ENCODE assay signal across 8 mouse cellular contexts in genomic region chr19:41830106-41831031, GRCm38 (mm10). TPM values are rescaled to one million over a fixed set of nuclear protein-coding genes. Genes with fewer than 3 reads are reported as not detected.
DNase-seq lines count a peak whose midpoint lies in the region; ATAC-seq and TF ChIP-seq lines count a peak whose summit lies in the region.

No protein-coding gene starts in this region.

- intact Hi-C loops in left cerebral cortex, postnatal 36 days (cut with DNase I): loop anchor here (2.0 kb wide), 1 partner anchor 16 kb away; no protein-coding TSS in a partner anchor

- no peak for TF ChIP-seq POLR2A in small intestine, adult 2 months (IDR thresholded peaks at IDR 0.05; ENCODE audit: low read depth, low read length)

- no peak for TF ChIP-seq CTCF in small intestine, adult 2 months (IDR thresholded peaks at IDR 0.05; ENCODE audit: extremely low read depth, insufficient read length, insufficient replicate concordance, low read depth, low read length)

- under 1% methylated on average over 87 of the region's 112 CpGs for WGBS in hindbrain, embryonic 16.5 days
- WGBS in small intestine, adult 2 months: under 1% methylated on average over 111 of the region's 112 CpGs

- H3K4me1 ChIP-seq in hindbrain, embryonic 16.5 days (ENCODE audit: control insufficient read depth, insufficient read depth, low read depth, low read length): peaks cover 22% of the 10 kb centered on the region
- H3K4me1 ChIP-seq in small intestine, adult 2 months (ENCODE audit: control insufficient read depth, insufficient read depth, insufficient read length, low read length): peaks cover 5% of the 10 kb centered on the region

- peak overlapping the region; percentile 73 for H3K4me3 ChIP-seq in hindbrain, embryonic 16.5 days (ENCODE audit: low read length)
- peak overlapping the region; percentile 76 for H3K4me3 ChIP-seq in small intestine, adult 2 months (ENCODE audit: low read depth, low read length)

- no peaks in the 10 kb centered on the region for H3K9me3 ChIP-seq in hindbrain, embryonic 16.5 days (ENCODE audit: control insufficient read depth, low read length)

- peak; percentile 94 for DNase-seq in heart, adult 11 months
- DNase-seq in heart, adult 8-10 months (ENCODE audit: low spot score): no peak
- DNase-seq in cerebellum, adult 9-11 months: peak; percentile 68
- peak; percentile 64 for DNase-seq in gastrocnemius, adult 18-20 months (ENCODE audit: low spot score)
- peak; percentile 56 to 64 for DNase-seq in left cerebral cortex, postnatal 36 days (ENCODE audit: low spot score in 2 of 2)

- H3K27me3 ChIP-seq in hindbrain, embryonic 16.5 days (replicated peaks; ENCODE audit: control insufficient read depth, insufficient read depth, low read length): no peaks in the 10 kb centered on the region
- no peaks in the 10 kb centered on the region for H3K27me3 ChIP-seq in small intestine, adult 2 months (ENCODE audit: control insufficient read depth, insufficient read depth, low read length)

- no peaks in the 10 kb centered on the region for H3K36me3 ChIP-seq in hindbrain, embryonic 16.5 days (ENCODE audit: control insufficient read depth, insufficient read depth, low read length)
- H3K36me3 ChIP-seq in small intestine, adult 2 months (ENCODE audit: control insufficient read depth, insufficient read depth, low read length): no peaks in the 10 kb centered on the region

- peak overlapping the region; percentile 78 for H3K9ac ChIP-seq in hindbrain, embryonic 16.5 days (ENCODE audit: low read depth, low read length)

- ATAC-seq in hindbrain, embryonic 16.5 days: peak; percentile 64
- ATAC-seq in megakaryocyte-erythroid progenitor cell, adult 5-6 weeks (replicated peaks; ENCODE audit: low FRiP score, low TSS enrichment, poor library complexity, severe bottlenecking): peak; percentile 27; the same call in 1 of the 2 replicates

- peak overlapping the region; percentile 78 for H3K4me2 ChIP-seq in hindbrain, embryonic 16.5 days (ENCODE audit: low read length)

- peak overlapping the region; percentile 92 for H3K27ac ChIP-seq in hindbrain, embryonic 16.5 days (ENCODE audit: low read depth, low read length)
- peak overlapping the region; percentile 48 for H3K27ac ChIP-seq in small intestine, adult 2 months (ENCODE audit: insufficient read depth, low read depth, low read length)

RNA-seq across cellular contexts. Expression of gene Frat1, which starts 0.6 kb away (rescaled TPM):
- 1 to 10 TPM; 1.9 to 4.5 (median 3.4) TPM for total RNA-seq in heart, adult 8-10 months (2022)
- total RNA-seq in gastrocnemius, adult 18-20 months (2021): 1 to 10 TPM; 3.5 to 6.2 TPM
- 18.2 and 19.6 TPM in 2 replicates for polyA plus RNA-seq in hindbrain, embryonic 16.5 days (2015; fragmentation: Nextera tagmentation; extraction: Ambion mirVana)
- 10 to 100 TPM; 15.5 to 17.6 TPM for total RNA-seq in left cerebral cortex, postnatal 36 days (2021)
- 18.1 and 25.6 TPM in 2 replicates for total RNA-seq in megakaryocyte-erythroid progenitor cell, adult 5-6 weeks (2014; fragmentation: Nextera tagmentation)
- 17.7 and 32.4 TPM in 2 replicates for total RNA-seq in megakaryocyte-erythroid progenitor cell, adult 5-6 weeks (2017)
- 8.1 and 29.1 TPM in 2 replicates for polyA plus RNA-seq in small intestine, adult 2 months (2012; rRNA removed)

RNA-seq across cellular contexts. Expression of gene Frat2, which starts 17.6 kb away (rescaled TPM):
- total RNA-seq in heart, adult 8-10 months (2022): 1 to 10 TPM; 2.2 to 4.6 (median 2.5) TPM
- 10 to 100 TPM in 1 of 2 experiments, 1 to 10 TPM in 1; 6.6 to 12.4 TPM for total RNA-seq in gastrocnemius, adult 18-20 months (2021)
- 4.3 and 4.6 TPM in 2 replicates for polyA plus RNA-seq in hindbrain, embryonic 16.5 days (2015; fragmentation: Nextera tagmentation; extraction: Ambion mirVana)
- 10 to 100 TPM in 1 of 2 experiments, 1 to 10 TPM in 1; 7.6 to 10.2 TPM for total RNA-seq in left cerebral cortex, postnatal 36 days (2021)
- total RNA-seq in megakaryocyte-erythroid progenitor cell, adult 5-6 weeks (2014; fragmentation: Nextera tagmentation): 30.5 and 32.9 TPM in 2 replicates
- total RNA-seq in megakaryocyte-erythroid progenitor cell, adult 5-6 weeks (2017): 55.8 and 63.7 TPM in 2 replicates
- 13.7 and 62.2 TPM in 2 replicates for polyA plus RNA-seq in small intestine, adult 2 months (2012; rRNA removed)

RNA-seq across cellular contexts. Expression of gene Arhgap19, which starts 28.5 kb away (rescaled TPM):
- 1 to 10 TPM; 1.6 to 2.6 (median 2.0) TPM for total RNA-seq in heart, adult 8-10 months (2022)
- total RNA-seq in gastrocnemius, adult 18-20 months (2021): 1 to 10 TPM; 8.0 to 8.1 TPM
- 3.8 and 5.9 TPM in 2 replicates for polyA plus RNA-seq in hindbrain, embryonic 16.5 days (2015; fragmentation: Nextera tagmentation; extraction: Ambion mirVana)
- 1 to 10 TPM; 2.7 to 3.4 TPM for total RNA-seq in left cerebral cortex, postnatal 36 days (2021)
- 41.0 and 44.7 TPM in 2 replicates for total RNA-seq in megakaryocyte-erythroid progenitor cell, adult 5-6 weeks (2014; fragmentation: Nextera tagmentation)
- total RNA-seq in megakaryocyte-erythroid progenitor cell, adult 5-6 weeks (2017): 34.1 and 40.5 TPM in 2 replicates
- polyA plus RNA-seq in small intestine, adult 2 months (2012; rRNA removed): 0.71 and 2.1 TPM in 2 replicates
